Mouse (Mus musculus) C2C12 (cell line): ENCODE data around the gene Rbm33.

Experiments
- CEBPB ChIP-seq: IDR thresholded peaks from one replicate; pipeline ENCODE4 v1.6.1; 2011; ENCODE audit warnings: low read depth, mild to moderate bottlenecking, control low read depth, moderate library complexity
- CTCF ChIP-seq: IDR thresholded peaks from one replicate; pipeline ENCODE4 v1.5.1; 2011; ENCODE audit not compliant: control insufficient read depth, insufficient read depth, insufficient read length
- FOSL1 ChIP-seq: IDR thresholded peaks from one replicate; pipeline ENCODE4 v1.8.0; 2011; ENCODE audit warnings: mild to moderate bottlenecking, low read length; ENCODE audit not compliant: poor library complexity, insufficient read depth, severe bottlenecking
- MAX ChIP-seq: IDR thresholded peaks from one replicate; pipeline ENCODE4 v1.6.1; 2011; ENCODE audit warnings: mild to moderate bottlenecking, control low read depth
- MYOD1 ChIP-seq: IDR thresholded peaks from one replicate; pipeline ENCODE4 v1.6.1; 2011; ENCODE audit warnings: low read depth; ENCODE audit not compliant: control insufficient read depth, insufficient read length
- MYOG ChIP-seq: IDR thresholded peaks from one replicate; pipeline ENCODE4 v1.6.1; 2011; ENCODE audit not compliant: control insufficient read depth, insufficient read length; ENCODE audit errors: extremely low read depth
- USF1 ChIP-seq: IDR thresholded peaks from one replicate; pipeline ENCODE4 v1.6.1; 2011; ENCODE audit warnings: low read depth, mild to moderate bottlenecking, control low read depth, moderate library complexity

- TF ChIP-seq CTCF = no peak
- TF ChIP-seq MAX = no peak
- no peak for TF ChIP-seq USF1
- TF ChIP-seq MYOD1 = no peak
- no peak for TF ChIP-seq FOSL1
- TF ChIP-seq CEBPB = no peak
- no peak for TF ChIP-seq MYOG
Measured at GRCm38 (mm10) chr5:28298693-28299092, 18.2 kb upstream of the Rbm33 start.
